Mouse (Mus musculus) regulatory T cell (primary cell): ENCODE measurements around the gene Pygb.

Experiments
- in situ Hi-C: fragments of 300-600 bp; cut with MboI, MseI; formaldehyde crosslinking; loops from one replicate; pipeline ENCODE4 v1.15.1; 2025; ENCODE audit warnings: high pct_unique_total_duplicates

Pygb gene

GRCm38 (mm10) chr2:150788768-150789550 is 2.4 kb downstream of the Pygb start:
- in situ Hi-C loops, result no loop called here

DNA sequence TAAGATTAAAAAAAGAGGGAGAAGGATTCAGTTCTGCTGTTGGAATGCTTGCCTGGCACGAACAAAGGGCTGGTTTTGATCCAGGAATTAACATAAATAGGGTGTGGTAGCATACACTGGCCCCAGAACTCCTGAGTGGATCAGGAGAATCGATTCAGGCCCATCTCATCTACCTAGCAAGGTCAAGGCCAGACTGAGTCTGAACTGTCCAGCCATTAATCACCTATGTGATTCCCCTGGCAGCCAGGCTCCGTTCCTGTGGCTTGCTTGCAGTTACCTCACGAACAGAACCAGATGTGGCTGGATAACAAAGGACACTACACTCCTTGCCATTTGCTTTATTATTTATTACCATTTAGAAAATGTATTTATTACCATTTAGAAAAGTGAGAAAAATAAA is 6.8 kb downstream of the Pygb start:
- in situ Hi-C loops, result loop anchor here (10.0 kb wide), 1 partner anchor 211 kb away; no protein-coding TSS in a partner anchor

DNA sequence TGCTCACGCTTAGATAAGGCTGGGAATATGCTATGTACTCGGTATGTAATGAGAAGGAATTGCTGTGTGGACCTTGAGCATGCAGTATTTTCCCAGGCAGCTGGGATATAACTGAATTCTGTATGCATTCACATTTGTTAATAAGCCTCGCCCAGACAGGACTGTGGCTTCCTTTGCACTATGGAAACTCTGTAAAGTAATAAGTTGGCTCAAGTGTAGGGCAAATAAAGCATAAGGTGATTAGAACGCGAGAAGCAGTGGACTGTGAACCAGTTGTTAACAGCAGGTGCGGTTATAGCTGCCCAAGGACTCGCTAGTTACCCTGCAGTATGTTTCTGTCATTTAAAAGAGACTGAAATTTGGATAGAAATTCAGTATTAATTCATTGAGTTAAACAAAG is 11.5 kb downstream of the Pygb start:
- in situ Hi-C loops, result loop anchor here (10.0 kb wide), 1 partner anchor 207 kb away; no protein-coding TSS in a partner anchor

GRCm38 (mm10) chr2:150800616-150801015 is 14.1 kb downstream of the Pygb start:
- in situ Hi-C loops, result no loop called here

- in situ Hi-C loops, result no loop called here
These were observed 16.5 kb downstream of the Pygb start for GRCm38 (mm10) chr2:150803035-150803434.

- in situ Hi-C loops, result no loop called here
These were observed 21.8 kb downstream of the Pygb start for GRCm38 (mm10) chr2:150808381-150808780.

- in situ Hi-C loops, result no loop called here
These were observed 22.3 kb downstream of the Pygb start for GRCm38 (mm10) chr2:150808812-150809211.

DNA sequence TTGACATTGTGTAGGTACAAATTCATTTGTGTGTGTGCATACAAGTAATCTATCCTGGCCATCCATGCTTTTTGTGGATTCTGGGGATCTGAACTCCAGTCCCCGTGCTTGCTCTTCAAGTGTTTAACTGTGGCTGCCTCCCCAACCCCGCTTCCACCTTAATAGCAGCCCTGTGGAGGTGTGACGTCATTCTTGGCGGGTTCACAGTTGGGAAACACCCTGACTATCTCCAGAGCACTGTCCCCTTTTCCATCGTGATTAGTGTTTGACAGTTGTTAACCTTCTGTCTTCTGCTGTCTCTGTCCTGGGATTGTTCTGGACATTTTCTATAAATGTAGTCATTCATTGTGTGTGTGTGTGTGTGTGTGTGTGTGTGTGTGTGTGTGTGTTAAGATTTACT is 24.1 kb downstream of the Pygb start:
- in situ Hi-C loops, result no loop called here

GRCm38 (mm10) chr2:150812816-150813215 is 26.3 kb downstream of the Pygb start:
- in situ Hi-C loops, result no loop called here

DNA sequence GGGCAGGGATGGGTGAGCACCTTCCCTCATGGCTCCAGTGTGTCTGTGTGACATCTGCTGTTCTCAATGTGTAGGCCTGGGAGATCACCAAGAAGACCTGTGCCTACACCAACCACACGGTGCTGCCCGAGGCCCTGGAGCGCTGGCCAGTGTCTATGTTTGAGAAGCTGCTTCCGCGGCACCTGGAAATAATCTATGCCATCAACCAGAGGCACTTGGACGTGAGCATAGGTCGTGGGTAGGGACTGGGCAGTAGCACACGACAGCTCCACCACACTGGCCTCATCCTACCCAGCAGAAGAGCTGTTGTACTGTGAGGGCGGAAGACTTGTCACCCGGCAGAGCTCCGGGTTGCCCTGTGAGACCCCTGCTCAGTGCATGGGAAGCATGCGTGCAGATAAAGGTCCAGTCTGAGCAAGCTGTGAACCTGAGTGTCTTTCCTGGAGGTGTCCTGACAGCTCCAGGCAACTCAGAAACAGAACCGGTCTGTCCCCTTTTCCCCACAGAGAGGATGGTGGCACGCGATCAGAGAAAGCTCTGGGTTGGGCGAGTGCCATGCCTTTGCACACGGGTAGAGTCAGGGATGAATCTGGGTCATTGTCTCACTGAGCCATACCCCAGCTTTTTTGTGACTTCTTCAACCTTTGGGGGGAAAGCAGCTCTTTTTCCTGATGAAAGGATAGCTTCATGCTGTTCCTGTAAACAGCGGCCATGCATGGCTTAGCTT is 30.3 kb downstream of the Pygb start:
- in situ Hi-C loops, result no loop called here

GRCm38 (mm10) chr2:150818742-150819141 is 32.2 kb downstream of the Pygb start:
- in situ Hi-C loops, result no loop called here

DNA sequence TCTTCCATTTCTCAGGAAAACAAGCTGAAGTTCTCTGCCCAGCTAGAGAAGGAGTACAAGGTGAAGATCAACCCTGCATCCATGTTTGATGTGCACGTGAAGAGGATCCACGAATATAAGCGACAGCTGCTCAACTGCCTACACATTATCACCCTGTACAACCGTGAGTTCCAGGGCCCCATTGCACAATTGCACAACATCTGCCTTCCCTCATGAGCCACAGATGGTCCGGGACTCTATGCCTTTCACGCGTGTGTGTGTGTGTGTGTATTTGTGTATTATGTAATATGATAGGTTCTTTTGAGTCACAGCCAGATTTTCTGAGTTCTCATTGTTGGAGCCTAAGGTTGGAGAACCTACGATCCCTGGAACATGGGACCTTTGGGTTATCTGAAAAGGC is 34.2 kb downstream of the Pygb start:
- in situ Hi-C loops, result no loop called here

DNA sequence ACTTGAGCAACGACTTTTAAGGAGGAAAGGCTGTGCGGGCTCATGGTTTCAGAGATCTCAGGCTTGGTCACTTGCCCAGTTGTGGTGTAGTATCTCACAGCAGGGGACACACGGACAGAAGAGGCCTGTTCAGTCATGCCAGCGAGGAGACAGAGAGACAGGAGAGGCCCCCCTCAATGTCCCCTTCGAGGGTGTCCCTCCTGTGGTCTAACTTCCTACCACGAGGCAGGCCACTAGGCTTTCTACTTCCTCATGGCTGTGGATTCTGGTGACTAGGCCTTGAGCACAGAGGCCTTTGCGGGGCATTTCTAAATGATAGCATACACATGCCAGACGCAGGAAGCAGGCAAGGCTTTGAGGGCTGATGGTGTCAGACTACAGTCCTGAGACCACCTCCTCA is 36.5 kb downstream of the Pygb start:
- in situ Hi-C loops, result no loop called here

GRCm38 (mm10) chr2:150826426-150826825 is 39.9 kb downstream of the Pygb start:
- in situ Hi-C loops, result no loop called here

GRCm38 (mm10) chr2:150828164-150828563 is 41.6 kb downstream of the Pygb start:
- in situ Hi-C loops, result no loop called here

- in situ Hi-C loops, result no loop called here
These were observed 42.1 kb downstream of the Pygb start for GRCm38 (mm10) chr2:150828654-150829053.

DNA sequence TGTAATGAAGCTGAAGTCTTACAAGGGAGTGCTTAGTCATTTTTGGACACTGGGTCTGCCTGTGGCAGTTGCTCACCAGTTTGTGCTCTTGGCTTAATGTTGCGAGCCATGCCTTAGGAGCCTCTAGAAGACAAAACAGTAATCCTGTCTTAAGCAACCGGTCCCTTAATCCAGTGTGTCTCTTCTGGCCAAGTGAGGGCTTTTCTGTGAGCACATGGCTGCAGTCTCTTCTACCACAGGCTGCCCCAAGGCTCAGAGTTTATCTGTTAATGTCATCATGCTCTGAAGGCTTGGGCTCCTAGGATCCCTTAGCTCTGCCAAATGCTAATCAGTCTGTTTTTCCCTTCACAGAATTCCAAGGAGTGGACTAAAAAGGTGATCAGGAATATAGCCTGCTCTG is 43.5 kb downstream of the Pygb start:
- in situ Hi-C loops, result no loop called here

DNA sequence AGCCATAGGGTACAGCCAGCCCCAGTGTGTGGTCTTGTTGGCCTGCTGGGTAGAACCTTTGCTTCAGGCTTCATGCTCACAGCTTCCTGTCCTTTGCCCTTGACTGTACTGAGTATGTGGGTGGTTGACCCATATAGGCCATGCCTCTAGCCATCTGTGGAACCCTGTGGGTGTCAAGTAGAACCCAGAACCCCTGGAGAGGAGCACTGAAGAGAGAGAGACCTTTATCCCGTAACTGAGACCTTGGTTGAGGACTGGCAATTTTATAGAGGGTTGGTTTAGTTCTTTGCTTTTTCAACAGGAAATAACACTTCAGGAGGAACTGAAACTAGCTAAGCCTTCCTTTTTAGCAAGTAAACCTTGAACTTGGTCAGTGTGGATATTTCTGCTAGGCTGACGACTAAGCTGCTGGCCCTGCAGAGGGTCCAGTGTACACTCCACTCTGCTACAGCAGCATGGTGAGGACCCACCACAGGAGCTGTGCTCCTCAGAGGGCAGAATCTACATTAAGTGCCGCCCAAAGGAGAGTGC is 44.4 kb downstream of the Pygb start:
- in situ Hi-C loops, result no loop called here

DNA sequence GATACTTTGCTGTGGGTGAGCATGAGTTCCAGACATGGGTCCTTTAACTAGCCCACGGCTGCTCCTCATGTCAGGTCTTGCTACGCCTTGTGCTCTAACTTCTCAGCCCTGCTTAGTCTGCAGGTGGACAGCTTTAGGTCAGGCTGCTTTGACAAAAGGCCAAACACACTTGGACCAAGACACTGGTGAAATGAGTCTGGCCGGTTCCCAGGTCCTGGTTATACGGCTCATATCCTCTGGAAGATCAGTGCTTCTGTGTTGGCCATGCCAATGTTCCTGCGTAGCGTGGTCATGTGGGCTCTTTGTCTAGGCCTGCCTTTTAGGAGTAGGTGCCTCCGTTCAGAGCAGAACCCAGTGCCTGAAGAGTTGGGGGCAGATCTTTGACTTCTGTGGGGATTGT is 45.5 kb downstream of the Pygb start:
- in situ Hi-C loops, result no loop called here

DNA sequence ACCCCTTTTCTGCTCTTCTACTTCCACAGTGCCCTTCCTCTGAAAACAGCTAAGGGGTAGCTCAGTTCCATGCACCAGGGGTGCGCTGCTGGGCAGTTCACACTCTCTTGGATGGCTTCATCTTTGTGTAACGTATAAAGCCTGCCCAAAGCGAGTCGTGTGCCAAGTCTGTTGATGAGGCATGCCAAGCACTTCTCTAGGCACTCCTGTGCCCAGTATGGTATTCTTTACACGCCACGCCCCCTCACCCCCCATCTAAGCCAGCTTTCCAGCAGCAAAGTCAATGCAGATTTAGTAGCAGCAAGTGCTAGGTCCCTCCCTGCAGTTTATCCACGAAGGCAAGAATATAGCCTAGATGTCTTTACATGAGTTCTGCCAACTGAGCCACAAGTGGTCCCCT is 48.1 kb downstream of the Pygb start:
- in situ Hi-C loops, result no loop called here

- in situ Hi-C loops, result no loop called here
These were observed 49.4 kb downstream of the Pygb start for GRCm38 (mm10) chr2:150835975-150836374.

DNA sequence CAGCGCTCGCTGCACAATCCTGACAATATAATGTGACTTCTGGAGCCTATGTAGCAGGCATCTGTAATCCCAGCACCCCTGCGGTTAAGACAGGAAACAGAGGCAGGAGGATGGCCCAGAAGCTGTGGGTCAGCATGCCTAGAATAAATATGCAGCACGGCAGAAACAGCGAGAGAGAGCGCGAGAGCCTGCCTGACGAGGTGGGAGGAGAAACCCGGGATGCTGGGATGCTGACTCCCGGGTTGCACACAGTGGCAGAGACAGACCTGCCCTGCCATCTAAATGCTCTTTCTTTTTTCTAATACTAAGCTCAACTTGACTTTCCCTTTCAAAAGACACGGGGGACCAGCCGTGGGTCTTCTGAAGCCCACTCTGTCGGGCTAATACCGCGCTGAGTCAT is 50.4 kb downstream of the Pygb start:
- in situ Hi-C loops, result no loop called here

DNA sequence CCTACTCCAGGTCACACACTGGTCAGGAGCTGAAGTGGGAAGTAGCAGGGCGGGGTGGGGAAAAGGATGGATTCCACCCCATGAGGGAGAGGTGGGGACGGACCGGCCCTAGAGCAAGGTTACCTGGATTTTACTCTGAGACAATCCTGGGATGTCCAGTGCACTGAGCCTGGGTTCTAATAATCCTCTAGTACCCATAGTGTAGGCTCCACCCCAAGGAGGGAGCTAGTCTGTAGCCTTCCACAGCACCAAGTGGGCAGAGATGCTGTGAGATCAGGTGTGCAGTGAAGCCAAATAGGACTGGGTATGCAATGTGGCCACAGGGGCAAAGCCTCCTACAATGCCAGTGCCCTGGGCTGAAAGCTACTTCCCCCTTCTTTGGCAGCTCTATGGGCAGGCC is 51.2 kb downstream of the Pygb start:
- in situ Hi-C loops, result no loop called here
